Mouse (Mus musculus) kidney, adult 10 weeks (tissue): Measurements from ENCODE around the gene Slf1. TPM values are rescaled to one million over a fixed set of nuclear protein-coding genes. Genes with fewer than 3 reads are reported as not detected.

ENCODE experiments used
- polyA plus RNA-seq: library from polyadenylated mRNA; stranded (reverse); fragments of 350-450 nt; fragmentation: Illumina TruSeq; extraction: RNeasy Lipid Tissue Mini Kit (QIAGEN cat#74804); gene quantifications from one replicate; pipeline ENCODE4 v1.2.3, GENCODE M21; 2014; ENCODE audit warnings: low read depth, low replicate concordance

Slf1 gene
- 21.3 TPM for polyA plus RNA-seq

DNA sequence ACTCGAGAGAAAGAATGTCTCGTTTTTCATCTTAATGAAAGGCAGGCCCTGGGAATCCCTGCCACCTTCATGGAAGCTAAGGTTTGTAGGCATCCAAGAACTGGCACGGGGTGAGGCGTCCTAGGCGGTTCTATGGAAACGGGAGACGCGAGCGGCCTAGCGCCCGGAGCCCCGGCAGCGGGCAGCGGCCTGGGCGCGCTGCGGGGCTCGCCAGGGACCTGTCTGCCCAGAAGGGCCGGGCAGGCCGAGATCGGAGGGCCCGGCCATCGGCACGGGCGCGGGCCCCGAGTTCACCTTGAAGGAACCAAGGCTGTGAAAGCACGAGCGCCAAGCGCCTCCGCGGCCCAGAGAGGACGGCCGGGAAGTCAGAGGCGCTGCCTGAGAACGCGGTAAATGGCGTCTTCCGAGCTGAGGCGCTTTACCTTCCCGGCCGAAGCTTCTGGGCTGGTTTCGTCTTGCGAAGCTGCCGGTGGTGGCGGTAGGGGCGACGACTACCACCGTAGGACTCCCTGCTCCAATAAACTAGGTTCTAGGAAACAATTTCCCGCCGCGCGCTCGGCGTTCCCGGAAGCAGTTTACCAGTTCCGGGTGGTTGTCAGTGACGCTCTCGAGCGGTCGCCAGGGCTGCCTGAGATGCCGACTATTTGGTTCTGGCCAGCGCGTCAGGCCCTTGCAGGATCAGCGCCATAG lies at the start of gene Slf1, which contains the start of gene 2210408I21Rik:
Gene Slf1 (minus strand): TSS at position 543 of the 690 bp plus-strand sequence.
Gene 2210408I21Rik (plus strand): TSS at position 610 of the 690 bp plus-strand sequence.

Other genes starting within 250 kb of the Slf1 start
- gene 2210408I21Rik, start 67 bp upstream of the Slf1 start, polyA plus RNA-seq: 16.1 TPM